Mouse (Mus musculus): ENCODE data around the gene Scamp3.
A peak's percentile ranks its signal among the peaks of the same experiment; 100 is the strongest.
"Not testable (repeated sequence)": the region's sequence is repeated elsewhere in the genome, so short reads cannot be mapped to it uniquely, and the experiment has no call there.

Scamp3 gene

GRCm38 (mm10) chr3:89177242-89178106 is at the start of gene Scamp3:
Gene Scamp3, plus strand, starts transcription at chr3:89177473.
- DNase-seq (ENCODE audit: low spot score): peak; percentile 95

DNA sequence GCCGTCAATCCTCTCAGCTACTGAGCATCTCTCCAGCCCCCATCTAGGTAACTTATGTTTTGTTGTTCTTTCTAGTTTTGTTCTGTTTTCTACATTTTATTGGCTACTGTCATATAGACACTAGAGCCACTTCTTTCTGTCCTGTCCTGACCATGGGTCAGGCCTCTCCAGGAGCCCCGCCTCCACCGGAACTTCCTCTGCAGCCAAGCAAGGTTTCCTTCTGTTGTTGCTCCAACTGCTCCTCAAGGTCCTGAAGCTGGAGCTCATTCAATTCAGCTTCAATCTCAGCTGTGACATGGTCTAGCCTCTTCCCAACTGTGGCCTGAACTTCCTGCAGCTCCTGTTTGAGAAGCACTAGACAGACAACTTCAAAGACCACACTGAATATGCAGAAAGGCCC is 47.4 kb upstream of the Scamp3 start:
- no peak for DNase-seq (ENCODE audit: low spot score)

DNA sequence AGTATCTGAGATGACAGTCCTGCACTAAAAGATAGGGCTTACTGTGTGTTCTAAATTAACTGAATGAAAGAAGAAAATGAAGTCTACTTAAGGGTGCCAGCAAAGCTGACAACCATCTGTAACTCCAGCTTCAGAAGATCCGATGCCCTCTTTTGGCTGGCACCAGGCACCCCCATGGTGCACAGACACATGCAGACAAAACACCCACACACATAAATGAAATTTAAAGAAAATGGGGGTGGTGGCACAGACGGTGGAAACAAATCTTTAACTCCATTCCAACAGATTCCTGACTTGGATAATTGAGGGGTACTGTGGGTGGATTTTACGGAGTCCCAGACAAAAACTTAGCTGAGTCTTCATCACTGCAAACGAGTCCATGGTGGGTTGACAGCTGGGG is 45.5 kb upstream of the Scamp3 start:
- no peak for DNase-seq (ENCODE audit: low spot score)

GRCm38 (mm10) chr3:89132285-89133062 is 44.8 kb upstream of the Scamp3 start:
- DNase-seq (ENCODE audit: low spot score): peak; percentile 63

GRCm38 (mm10) chr3:89133063-89133450 is 44.2 kb upstream of the Scamp3 start:
- DNase-seq (ENCODE audit: low spot score): no peak

- no peak for DNase-seq (ENCODE audit: low spot score)
Measured at GRCm38 (mm10) chr3:89133752-89134151, 43.5 kb upstream of the Scamp3 start.

- no peak for DNase-seq (ENCODE audit: low spot score)
Measured at GRCm38 (mm10) chr3:89135958-89136357, 41.3 kb upstream of the Scamp3 start, which contains the start of gene Pklr. Gene Pklr, plus strand, starts transcription at chr3:89136142.

- DNase-seq (ENCODE audit: low spot score): peak; percentile 24
Measured at GRCm38 (mm10) chr3:89136365-89136764, 40.9 kb upstream of the Scamp3 start.

DNA sequence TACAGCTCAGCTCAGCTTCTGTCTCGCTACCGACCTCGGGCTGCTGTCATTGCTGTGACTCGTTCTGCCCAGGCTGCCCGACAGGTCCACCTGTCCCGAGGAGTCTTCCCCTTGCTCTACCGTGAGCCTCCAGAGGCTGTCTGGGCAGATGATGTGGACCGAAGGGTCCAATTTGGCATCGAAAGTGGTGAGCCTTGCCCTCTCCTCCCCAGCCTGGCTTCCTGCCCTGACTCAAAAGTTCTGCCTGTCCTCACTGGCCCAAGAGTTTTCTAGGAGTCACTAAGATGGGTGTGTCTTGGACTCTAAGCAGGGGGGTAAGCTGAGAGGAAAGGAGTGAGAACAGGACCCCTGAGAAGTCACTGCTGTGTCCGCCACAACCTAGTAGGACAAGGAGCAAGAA is 32.5 kb upstream of the Scamp3 start:
- DNase-seq (ENCODE audit: low spot score): no peak

DNA sequence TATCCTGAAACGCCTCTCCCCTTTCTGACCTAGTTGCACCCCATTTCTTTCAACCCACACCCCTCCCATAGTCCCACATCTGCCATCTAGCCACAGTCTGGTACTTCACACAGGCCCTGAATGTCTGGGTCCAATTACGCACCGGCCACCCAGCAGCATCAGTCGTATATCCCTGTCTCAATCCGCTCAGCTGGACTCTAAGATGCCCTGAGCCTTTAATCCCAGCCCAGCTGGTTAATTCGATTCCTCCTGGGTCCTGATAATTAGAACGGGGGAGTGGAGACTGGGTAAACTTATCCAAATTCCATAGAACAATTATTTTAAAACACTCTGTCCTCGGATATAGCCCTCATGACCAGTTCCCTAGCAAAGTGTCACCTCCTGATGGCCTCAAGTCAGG is 31.7 kb upstream of the Scamp3 start:
- DNase-seq (ENCODE audit: low spot score): peak; percentile 39

GRCm38 (mm10) chr3:89147101-89147978 is 29.9 kb upstream of the Scamp3 start:
- no peak for DNase-seq (ENCODE audit: low spot score)

- DNase-seq (ENCODE audit: low spot score): no peak
Measured at GRCm38 (mm10) chr3:89147979-89148311, 29.3 kb upstream of the Scamp3 start.

DNA sequence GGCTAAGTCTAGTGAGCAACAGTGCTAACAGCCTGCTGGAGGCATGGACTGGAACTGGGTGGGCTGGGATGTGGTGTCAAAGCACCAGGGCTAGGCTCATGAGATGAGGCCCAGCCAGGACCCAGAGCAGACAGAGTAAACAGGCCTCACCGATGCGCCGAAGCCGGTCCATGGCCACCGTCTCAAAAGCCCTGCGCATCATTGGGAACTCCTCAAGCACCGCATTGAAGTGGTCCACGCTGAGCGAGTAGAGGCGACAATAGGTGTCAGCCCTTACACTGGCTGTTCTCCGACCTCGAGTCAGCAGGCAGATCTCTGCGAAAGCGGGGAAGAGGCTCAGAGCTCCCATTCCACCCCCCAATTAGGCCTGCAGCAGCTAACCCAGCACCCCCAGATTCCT is 28.7 kb upstream of the Scamp3 start:
- DNase-seq (ENCODE audit: low spot score): no peak

DNA sequence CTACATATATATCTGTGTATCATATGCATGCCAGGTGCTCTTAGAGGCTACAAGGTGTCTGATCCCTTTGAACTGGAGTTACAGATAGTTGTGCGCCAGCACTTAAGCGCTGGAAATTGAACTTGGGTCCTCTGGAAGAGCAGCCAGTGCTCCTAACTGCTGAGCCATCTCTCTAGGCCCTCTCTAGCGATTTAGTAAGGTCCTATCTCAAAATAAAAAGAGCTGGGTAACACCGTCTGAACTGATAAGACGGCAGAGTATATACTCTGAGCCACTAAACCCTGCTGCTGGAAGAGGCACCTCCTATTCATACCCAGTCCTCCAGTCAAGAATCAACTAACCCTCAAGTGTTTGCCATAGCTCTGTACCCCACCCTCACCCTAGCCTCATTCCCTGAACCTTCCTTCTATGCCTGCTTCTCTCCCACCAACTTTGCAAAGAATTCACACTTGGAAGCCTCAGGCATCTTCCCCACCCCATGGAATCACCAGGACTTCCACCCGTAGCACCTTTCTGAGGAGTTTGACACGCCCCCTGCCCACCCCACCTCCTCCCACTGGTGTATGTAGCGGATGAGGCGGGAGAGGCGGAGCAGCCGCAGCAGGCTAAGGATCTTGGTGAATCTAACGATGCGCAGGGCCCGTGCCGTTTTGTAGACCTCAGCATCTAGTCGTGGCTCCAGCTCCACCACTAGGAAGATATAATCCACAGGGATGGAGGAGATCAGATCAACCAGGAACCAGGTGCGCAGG is 25.0 kb upstream of the Scamp3 start:
- DNase-seq (ENCODE audit: low spot score): no peak

DNA sequence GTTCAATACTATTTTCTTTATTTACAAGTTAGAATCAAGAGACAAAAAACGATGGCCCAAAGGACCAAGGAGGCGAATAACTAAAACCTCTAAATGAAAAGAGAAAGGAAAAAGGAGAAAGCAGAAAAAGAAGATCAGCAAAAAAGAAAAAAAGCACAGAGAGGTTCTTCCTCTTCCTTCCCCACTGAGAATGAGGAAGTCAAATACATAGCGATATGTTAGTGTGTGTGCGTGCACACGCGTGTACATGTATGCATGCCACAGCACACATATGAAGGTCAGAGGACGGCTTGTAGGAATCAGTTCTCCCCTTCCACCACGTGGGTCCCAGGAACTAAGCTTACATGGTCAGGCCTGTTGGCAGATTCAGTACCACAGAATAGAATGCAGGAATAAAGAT is 20.3 kb upstream of the Scamp3 start:
- DNase-seq (ENCODE audit: low spot score): no peak

DNA sequence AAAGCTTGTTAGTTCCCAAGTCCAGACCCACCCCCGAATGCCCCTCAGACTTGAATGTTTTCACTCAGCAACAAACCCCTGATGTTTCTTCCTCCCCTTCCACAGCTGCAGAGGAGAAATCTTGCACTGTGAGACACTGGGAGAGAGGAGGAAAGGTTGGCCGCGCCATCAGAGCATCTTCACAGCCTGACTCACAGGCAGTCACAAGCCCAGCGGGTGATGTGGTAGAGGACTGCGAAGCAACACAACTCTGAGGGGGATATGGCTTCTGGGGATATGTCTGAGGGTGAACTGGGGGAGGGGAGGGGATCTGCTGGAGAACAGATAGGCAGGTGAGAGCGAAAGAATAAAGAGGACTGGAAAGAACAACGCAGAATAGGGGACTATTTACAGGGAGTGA is 18.6 kb upstream of the Scamp3 start:
- no peak for DNase-seq (ENCODE audit: low spot score)

DNA sequence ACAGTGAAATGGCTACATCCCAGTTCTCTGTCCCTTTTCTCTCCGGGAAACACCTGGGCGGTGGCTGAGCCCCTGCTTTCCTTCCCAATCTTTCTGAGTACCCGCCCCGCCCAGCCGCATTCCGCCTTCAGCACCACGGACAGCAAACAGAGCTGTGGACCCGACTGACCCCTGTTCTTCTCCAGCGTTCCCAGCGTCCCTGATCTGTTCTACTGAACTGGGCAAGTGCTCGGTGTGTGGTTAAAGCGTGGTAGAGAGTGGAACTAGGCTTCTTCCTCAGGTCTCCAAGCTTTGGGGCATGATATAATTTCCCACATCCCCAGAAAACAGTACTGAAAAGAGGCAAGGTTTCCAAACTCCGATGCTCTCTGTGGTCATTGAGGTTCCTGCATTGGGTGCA is 18.1 kb upstream of the Scamp3 start:
- DNase-seq (ENCODE audit: low spot score): peak; percentile 70

- DNase-seq (ENCODE audit: low spot score): peak; percentile 88
Measured at GRCm38 (mm10) chr3:89159616-89160344, 17.5 kb upstream of the Scamp3 start, which contains the start of gene Hcn3. Gene Hcn3, minus strand, starts transcription at chr3:89160196.

DNA sequence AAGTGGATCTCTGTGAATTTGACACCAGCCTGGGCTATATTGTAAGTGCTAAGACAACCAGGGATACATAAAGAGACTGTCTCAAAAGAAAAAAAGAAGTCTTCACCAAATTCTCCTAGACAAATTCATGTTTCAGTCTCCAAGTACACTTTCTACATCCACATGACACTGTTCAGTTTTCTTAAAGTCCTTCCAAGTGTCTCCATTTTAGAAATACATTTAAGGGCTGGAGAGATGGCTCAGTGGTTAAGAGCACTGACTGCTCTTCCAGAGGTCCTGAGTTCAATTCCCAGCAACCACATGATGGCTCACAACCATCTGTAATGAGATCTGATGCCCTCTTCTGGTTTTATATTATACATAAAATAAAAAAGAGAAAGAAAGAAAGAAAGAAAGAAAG is 16.1 kb upstream of the Scamp3 start:
- not testable (repeated sequence) for DNase-seq (ENCODE audit: low spot score)

GRCm38 (mm10) chr3:89161786-89162185 is 15.5 kb upstream of the Scamp3 start:
- no peak for DNase-seq (ENCODE audit: low spot score)

- no peak for DNase-seq (ENCODE audit: low spot score)
Measured at GRCm38 (mm10) chr3:89163123-89163522, 14.2 kb upstream of the Scamp3 start.

Measured in retina, embryonic 14.5 days (tissue).